Mouse (Mus musculus) lung, adult 10 weeks (tissue): Measurements from ENCODE around the gene Amer1. TPM values are rescaled to one million over a fixed set of nuclear protein-coding genes. Genes with fewer than 3 reads are reported as not detected.

ENCODE experiments used
- polyA plus RNA-seq: library from polyadenylated mRNA; stranded (reverse); fragments of 350-450 nt; fragmentation: Illumina TruSeq; extraction: RNeasy Lipid Tissue Mini Kit (QIAGEN cat#74804); gene quantifications from one replicate; pipeline ENCODE4 v1.2.3, GENCODE M21; 2014; ENCODE audit warnings: low read depth, low replicate concordance; ENCODE audit not compliant: insufficient read depth

Amer1 gene
- polyA plus RNA-seq = 1.6 TPM

GRCm38 (mm10) chrX:95444776-95445111, at the start of gene Amer1:
Amer1 (minus strand) TSS chrX:95444872.

Other genes starting within 250 kb of the Amer1 start
- 1.7 TPM for gene Arhgef9, start 248.0 kb downstream of the Amer1 start, polyA plus RNA-seq
- 0.44 TPM for gene Asb12, start 113.1 kb upstream of the Amer1 start, polyA plus RNA-seq
- gene Pfn5, start 113.2 kb upstream of the Amer1 start, polyA plus RNA-seq = not detected
- 4.6 TPM for gene Zc4h2, start 213.6 kb upstream of the Amer1 start, polyA plus RNA-seq